Mouse (Mus musculus): ENCODE data around the gene Gpbar1.
"Not testable (repeated sequence)": the region's sequence is repeated elsewhere in the genome, so short reads cannot be mapped to it uniquely, and the experiment has no call there.

The Gpbar1 gene

DNA sequence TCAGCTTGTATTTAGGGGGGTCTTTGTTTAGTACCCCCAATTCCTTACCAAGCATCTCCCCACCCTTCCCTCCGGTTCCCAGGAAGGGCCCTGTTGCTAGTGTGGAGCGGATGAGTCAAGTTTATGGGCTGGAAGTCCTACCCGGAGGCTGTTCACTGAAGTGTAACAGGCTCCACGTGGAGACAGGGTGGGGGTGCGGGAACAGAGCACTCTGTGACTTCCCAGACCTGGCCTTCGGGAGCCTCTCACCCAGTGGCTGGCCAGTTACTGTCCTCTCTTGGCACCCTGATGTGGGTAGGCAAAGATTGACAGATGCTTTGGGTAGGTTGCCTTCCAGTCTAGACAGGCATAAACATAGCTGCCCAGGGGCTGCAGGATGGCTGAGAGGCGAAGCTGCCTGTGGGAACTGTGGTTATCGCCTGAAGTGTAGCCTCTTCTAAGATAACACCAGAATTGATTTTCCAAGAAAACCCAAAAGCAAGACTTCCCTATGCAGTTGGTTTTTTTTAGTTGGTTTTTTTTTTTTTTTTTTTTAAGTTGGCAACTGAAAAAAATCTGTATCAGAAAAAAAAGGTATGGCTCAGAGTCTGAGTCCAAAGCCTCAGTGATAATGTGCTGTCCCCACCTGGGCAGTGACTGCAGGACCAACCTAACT, 340 bp upstream of the Gpbar1 start:
- DNase-seq (ENCODE audit: extremely low read depth, low read depth, low spot score): no peak

DNA sequence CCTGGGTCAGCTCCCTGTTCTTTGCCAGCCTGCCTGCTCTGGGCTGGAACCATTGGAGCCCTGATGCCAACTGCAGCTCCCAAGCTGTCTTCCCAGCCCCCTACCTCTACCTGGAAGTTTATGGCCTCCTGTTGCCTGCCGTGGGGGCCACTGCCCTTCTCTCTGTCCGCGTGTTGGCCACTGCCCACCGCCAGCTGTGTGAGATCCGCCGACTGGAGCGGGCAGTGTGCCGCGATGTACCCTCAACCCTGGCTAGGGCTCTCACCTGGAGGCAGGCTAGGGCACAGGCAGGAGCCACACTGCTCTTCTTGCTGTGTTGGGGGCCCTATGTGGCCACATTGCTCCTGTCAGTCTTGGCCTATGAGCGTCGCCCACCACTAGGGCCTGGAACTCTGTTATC, 638 bp downstream of the Gpbar1 start:
- DNase-seq (ENCODE audit: extremely low read depth, low read depth, low spot score): no peak

DNA sequence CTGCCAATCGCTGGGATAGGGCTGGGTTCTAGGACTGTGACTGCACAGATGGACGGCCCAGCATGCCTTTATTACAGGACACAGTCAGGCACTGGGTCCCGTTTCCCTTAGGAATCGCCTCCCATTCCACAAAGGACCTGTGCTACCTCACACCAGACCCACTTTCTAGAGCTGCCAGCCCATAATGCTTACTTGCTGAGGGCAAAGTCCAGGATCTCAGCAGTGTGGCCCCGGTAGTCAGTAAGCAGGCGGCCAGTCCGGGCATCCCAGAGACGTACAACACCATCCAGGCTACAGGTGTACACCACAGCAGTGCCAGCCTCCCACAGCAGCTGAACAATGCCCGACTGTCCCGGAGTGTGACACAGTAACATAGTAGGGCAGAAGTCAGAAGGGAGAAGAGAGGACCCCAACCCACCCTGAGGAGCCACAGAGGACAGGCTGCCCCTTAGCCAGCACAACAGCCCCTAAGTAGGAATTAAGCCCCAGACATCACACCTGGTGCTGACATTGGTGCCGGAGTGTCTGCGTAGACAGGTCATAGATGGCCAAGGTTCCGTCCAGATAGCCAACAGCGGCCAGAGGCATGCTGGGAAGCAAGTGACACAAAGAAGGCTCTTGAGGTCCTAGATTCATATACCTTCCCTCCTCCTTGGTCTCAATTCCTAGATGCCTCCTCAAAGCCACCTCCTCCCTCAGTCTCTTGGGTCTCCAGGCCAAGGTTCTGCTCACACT, 2.4 kb downstream of the Gpbar1 start:
- no peak for DNase-seq (ENCODE audit: extremely low read depth, low read depth, low spot score)

DNA sequence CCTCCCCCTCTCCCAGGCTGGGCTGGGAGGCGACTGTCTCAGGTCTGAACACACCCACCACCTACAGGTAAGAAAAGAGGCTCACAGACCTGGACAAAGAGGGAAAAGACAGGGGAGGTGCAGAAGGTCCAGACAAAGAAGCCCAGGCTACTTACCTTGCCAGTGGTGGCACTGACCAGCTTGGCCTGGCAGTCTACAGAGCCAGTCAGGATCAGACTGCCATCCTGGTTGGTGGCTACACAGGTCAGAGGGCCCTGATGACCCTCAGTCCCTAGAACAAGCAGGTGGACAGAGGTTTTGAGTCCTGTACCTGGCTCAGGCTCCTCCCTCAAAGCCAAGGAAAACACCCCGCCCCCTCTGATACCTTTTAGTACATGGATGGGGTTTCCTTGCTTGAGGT, 3.0 kb downstream of the Gpbar1 start:
- no peak for DNase-seq (ENCODE audit: extremely low read depth, low read depth, low spot score)

DNA sequence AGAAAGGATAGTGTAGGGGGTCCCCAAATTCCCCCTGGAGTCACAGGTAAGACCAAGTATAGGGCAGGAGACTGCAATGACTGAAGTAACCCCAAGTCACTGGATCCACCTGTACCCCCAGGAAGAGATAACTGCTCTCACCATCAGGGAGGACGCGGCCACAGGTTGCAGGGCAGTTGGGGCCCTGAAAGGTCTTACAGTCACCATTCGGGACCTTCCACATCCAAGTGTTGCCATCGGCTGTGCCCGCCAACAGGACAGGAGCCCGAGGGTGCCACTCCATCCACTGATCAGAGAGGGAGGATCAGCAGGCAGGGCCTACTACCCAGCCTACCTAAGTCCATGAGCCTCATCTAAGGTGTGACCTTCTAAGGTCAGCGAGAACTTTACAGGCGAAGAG, 3.5 kb downstream of the Gpbar1 start:
- no peak for DNase-seq (ENCODE audit: extremely low read depth, low read depth, low spot score)

DNA sequence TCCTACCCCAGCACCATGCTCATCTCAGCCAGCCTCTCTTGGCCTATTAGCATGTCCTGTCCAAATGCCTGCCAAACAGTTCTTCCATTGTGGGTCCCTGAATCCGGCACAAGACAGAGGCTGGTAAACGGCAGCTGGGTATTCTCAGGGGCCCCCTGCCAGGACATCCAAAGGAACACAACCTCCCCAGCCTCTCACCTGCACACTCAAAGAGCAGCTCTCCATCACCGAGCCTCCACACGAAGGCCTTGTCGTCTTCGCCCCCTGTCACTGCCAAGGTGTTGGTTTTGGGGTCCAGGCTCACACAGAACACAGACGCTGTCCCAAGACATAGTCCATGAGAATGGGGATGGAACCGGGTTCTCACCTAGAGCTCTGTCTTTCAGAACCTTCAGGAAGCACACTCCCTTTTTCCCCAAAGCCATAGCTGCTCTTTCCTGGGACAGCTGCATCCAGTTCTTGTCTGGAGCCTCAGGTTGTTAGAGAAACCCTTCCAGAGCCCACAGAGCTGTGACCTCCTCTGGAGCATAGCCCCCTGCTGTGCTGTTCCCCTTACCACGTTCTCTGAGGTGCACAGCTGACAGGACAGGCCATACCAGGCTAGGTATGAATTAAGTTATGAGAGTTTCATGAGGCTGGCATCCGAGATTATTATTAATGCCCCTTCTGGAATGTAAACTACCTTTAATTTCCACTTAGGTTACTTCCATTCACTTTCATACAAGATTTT, 4.7 kb downstream of the Gpbar1 start:
- no peak for DNase-seq (ENCODE audit: extremely low read depth, low read depth, low spot score)

DNA sequence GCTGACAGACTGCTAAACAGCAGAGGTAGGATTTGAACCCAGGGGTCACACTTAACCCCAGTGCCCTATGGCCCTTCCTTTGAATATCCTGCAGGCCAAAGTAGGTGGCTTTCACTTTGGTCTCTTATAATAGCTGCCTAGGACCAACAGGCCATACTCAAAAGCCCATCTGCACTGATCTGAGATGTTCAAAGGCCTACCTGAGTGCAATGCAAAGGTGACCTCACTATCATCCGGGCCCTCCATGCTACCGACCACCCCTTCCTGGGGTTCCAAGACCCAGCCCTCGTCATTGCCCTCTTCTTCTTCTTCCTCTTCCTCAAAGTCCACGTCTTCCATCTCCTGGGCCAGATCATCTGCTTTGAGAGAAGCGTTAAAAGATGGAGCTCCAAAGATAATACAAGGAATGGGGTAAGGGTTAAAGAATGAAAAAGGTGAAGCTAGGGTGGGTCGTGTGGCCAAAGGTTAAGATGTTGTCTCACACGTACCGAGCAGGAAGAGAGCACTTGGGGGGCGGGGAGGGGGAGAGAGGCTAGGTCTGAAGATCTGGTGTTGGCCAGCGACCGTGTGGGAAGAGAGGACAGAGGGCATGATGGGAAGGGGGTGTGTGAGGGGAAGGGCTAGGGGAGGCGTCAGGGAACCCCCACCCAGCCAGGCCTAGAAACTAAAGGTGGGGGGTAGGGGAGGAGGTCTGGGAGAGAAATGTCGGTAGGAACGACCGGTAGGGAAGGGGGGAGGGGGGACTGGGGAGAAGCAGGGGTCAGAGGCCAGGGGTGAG, 5.5 kb downstream of the Gpbar1 start:
- no peak for DNase-seq (ENCODE audit: extremely low read depth, low read depth, low spot score)

DNA sequence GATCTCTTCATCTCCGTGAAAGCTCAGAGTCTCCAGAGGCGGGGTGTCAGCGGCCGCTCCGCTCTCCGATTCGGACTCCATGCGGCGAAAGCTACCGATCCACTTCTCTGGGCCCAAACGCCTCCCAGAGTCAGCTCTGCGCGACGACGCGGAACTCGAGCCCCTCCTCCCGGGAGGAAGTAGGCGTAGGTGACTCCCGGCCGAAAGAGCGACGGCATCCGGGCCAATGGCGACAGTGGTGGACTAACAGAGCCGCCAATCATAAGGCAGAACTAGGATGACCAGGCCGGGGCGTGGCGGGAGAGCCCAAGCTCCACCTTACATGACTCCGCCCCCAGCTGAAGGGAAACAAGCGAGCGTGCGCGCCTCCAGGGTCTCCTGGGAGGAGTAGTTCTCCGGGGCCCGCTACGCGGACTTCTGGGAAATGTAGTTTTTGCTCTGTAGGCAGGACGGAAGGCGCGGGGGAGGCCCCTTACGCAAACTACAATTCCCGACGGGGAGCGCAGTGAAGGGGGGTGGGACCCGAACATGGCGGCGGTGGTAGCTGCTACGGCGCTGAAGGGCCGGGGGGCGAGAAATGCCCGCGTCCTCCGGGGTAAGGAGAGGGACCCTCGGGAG, 6.3 kb downstream of the Gpbar1 start, which contains the start of the genes Aamp and Pnkd:
Aamp (minus strand) TSS at position 196 of the 618 bp plus-strand sequence.
Pnkd (plus strand) TSS at position 388 of the 618 bp plus-strand sequence.
- DNase-seq (ENCODE audit: extremely low read depth, low read depth, low spot score): peak; percentile 97

DNA sequence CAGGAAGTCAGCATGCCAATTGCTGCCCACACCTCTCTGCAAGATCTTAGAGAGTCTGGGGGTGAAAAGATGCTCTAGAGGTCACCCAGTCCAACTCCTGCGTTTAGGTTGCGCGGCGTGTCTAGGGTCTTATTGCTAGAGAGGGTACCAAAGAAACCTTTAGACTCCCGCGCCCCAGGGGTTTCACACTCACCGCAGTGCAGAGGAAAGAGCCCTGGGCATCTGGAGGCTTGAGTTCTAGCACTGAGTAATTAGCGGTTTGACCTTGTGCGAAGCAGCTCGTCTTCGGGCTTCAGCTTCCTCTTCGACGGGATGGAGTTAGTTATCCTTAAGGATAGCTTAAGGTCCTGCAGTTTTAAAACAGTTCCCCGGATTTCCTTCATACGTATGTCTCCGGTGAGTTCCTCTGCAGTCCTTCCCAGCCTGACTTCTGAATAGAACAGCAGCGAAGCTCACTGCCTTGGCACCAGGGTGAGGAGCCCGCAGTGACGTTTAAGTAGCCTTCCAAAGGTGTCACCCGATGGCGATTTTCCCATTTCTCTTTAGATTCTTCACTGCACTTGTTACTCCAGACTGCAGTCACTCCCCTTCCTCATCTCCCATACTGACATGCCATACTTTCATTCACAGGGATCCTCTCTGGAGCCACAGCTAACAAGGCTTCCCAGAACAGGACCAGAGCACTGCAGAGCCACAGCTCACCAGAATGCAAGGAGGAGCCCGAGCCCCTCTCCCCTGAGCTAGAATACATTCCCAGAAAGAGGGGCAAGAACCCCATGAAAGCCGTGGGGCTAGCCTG, 7.1 kb downstream of the Gpbar1 start:
- no peak for DNase-seq (ENCODE audit: extremely low read depth, low read depth, low spot score)

DNA sequence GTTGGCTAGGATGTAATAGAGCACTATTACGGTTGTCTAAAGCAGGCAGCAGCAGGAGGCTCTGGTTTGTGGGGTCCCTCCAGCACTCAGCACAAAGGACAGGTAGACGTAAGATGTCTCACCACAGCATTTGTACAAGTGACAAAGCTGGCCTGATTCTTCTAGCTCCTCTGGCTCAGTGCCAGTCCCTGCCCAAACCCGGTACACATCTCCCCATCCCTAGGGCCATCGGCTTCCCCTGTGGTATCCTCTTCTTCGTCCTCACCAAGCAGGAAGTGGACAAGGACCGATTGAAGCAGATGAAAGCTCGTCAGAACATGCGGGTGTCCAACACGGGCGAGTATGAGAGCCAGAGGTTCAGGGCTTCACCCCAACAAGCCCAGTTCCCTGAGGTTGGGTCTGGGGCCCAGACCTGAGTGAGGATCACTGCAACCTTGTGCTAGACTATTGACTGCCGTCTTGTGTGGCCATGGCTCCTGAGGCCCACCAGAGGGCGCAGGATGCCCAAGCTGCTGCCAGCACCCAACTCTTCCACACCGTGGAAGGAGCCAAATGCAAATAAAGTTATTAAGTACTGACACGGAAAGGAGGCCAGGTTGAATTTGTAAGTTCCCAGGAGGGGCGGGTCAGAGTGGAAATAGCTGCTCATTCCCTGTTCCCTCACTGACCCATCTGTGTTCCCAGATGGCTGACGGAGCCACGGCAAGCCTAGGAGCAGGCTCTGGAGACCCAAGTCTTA, 8.7 kb downstream of the Gpbar1 start:
- DNase-seq (ENCODE audit: extremely low read depth, low read depth, low spot score): not testable (repeated sequence)

DNA sequence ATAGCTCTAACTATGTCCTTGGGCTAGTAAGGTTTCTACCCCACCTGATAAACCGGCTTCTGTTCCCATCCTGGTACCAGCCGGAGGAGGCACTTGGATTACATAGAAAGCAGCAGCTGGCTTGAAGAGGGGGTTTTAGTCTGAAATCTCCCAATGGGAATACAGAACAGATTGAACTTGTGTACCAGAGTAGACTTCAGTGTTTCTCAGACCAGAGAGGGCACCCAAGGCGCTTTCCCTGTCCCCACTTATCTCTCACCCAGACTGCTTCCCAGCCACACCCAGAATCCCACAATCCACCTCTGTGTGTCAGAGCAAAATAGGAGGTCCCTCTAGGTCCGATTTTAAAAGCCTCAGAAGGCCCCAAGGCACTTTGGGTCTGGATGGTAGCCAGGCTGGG, 10.0 kb downstream of the Gpbar1 start:
- no peak for DNase-seq (ENCODE audit: extremely low read depth, low read depth, low spot score)

DNA sequence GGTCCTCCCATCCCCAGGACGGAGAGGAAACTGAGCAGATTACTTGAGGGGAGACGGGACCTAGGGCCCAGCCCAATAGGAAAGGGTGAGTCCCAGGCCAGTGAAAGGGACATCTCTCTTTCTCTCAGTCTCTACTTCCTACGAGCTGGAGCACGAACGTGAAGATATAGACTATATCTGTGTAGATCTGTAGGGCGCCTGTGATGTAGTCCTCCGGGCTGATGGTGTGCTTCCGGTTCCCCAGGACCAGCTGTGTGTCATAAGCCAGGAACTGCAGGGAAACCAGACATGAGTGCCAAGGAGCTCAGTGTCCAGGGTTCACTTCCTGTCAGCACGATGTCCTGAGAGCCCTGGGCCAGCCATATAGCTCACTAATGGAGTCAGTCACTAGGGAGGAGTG, 10.9 kb downstream of the Gpbar1 start:
- DNase-seq (ENCODE audit: extremely low read depth, low read depth, low spot score): no peak

DNA sequence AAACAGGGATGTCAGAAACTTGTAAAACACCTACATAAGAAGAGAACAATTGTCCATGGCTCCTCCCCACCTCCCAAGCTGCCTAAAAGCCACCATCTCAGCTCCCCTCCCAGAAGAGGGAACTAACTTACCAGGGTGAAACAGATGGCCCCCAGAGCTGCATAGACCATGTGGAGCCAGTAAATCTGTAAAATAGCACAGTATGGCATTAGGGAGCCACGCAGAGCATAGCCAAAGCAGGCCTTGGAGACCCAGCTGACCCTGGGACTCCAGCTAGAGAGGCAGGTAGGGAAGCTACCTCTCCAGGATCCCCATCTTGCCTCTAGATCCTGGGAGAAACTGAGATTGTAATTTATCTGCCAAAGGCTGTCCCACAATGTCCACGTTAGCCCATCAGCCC, 11.4 kb downstream of the Gpbar1 start:
- DNase-seq (ENCODE audit: extremely low read depth, low read depth, low spot score): no peak

DNA sequence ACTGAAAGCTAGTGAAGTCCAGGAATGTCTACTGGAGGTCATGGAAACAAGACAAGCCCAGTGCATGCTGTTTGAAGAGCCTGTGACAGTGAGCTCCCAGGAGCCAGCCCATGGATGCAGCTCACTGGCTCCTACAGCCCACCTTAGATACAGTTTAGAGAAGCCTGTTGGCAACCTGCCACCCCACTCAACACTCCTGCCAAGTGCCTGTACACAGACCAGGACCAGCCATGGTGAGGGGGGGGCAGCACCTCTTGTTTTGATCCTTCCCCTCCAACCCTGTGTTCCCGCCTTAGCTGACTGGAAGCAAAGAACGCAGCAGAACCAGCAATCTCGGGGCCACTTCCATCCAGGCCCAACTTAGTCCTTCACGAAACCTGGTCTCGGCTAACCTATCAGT, 11.8 kb downstream of the Gpbar1 start:
- DNase-seq (ENCODE audit: extremely low read depth, low read depth, low spot score): no peak

DNA sequence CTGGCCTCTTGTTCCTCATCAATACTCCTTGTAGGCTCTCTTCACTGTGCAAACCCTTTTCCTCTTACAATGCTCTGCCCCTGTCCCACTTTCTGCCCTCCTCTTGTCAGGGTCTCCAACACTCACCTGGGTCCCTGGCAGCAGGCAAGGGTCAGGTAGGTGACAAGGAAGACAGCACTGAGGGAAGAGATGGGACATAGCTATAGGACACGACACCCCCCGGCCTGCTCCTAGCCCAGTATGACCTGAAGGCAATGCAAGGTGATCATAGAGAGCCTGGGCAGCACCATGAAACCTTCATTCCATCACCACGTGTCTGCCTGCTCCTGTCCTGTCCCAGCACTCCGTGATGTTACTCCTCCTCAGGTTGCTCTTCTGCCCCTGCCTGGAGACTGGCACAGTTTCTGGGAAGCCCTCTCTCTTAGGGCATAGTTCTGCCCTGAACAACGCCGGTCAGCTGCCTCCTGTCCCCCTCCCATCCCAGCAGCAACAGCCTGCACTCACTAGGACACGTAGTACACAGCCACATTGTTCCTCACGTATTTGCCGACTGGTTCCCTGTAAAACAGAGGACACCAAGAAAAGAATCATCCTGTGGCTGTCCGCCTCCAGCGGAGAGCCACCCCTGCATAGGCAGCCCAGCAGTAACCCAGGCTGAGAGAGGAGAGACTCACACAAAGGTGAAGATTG, 14.1 kb downstream of the Gpbar1 start:
- no peak for DNase-seq (ENCODE audit: extremely low read depth, low read depth, low spot score)

DNA sequence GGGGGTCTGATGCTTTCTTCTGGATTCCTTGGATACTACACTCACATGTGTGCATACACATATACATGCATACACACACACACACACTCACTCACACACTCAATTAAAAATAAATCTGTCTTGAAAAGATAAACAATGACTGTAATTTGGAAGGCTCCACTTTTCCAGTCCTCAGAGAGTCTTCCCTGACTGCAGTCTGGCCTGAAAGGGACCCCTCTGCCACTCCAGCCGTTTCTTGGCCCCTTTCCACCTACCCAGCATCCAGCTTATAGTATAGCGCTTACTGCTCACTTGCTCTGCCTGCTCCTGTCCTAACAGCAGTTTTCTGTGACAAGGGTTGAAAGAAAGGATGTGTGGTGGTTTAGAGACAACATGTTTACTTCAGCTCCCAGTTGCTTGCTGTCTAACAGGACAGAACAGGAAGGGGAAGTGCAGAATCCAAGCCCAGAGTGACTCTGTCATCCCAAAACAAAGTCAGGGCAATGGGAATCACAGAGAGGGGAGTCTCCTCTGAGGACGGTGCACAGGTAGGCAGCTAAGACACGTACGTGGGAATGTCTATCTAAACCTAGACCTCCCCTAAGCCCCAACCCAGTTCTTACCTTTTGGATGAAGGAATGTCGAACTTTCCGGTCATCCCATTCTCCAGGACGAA, 15.1 kb downstream of the Gpbar1 start:
- DNase-seq (ENCODE audit: extremely low read depth, low read depth, low spot score): no peak

DNA sequence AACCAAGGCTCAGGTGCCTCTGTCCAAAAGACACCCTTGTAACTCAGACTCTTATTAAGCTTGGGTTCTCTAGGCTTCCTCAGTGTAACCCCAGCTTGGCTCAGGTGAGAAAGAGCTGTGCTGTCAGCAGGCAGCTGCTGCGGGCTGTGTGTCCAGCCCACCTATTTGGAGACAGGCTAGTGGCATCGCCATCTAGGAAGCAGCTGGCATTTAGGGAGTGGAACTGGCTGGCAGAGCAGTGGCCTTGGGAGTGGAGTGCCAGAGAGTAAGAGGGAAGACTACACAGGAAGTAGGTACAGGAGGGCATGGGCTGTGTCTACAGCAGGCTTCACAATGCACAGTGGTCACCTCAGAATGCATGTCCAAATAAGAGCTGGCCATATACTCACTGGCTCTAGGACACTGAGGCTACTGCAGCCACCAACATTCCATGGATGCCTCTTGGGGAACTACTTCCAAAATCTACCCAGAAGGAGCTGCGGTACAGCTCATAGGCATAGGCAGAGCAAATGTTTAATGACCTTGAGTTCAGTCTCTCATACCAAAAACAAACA, 15.8 kb downstream of the Gpbar1 start:
- DNase-seq (ENCODE audit: extremely low read depth, low read depth, low spot score): no peak

All from fat pad, adult 2 months (tissue).